Mouse (Mus musculus) hindbrain, embryonic 11.5 days (tissue): ENCODE measurements around the gene Cox8c. TPM values are rescaled to one million over a fixed set of nuclear protein-coding genes. Genes with fewer than 3 reads are reported as not detected.
A peak's percentile ranks its signal among the peaks of the same experiment; 100 is the strongest.

Source experiments
- ATAC-seq: fragments of 200-750 bp; cut with Nextera tagmentation; 2 replicates; pipeline ENCODE4 v1.8.0; 2017; ENCODE audit warnings: mild to moderate bottlenecking, moderate TSS enrichment, moderate library complexity; ENCODE audit not compliant: low FRiP score
- DNase-seq: peaks from one replicate; pipeline ENCODE4 v3.0.0-alpha.2; 2015; ENCODE audit warnings: low spot score
- H3K27ac ChIP-seq: fragments of 300-500 bp; sonication (generic); 2 replicates; pipeline ENCODE4 v1.5.1; 2014; ENCODE audit warnings: mild to moderate bottlenecking, low read depth, low read length
- H3K27me3 ChIP-seq: fragments of 300-500 bp; sonication (generic); 2 replicates; pipeline ENCODE4 v1.6.1; 2014; ENCODE audit warnings: mild to moderate bottlenecking, low read length, moderate library complexity, mixed read lengths; ENCODE audit not compliant: control insufficient read depth, insufficient read depth
- H3K36me3 ChIP-seq: fragments of 300-500 bp; sonication (generic); 2 replicates; pipeline ENCODE4 v1.6.1; 2014; ENCODE audit warnings: mild to moderate bottlenecking, low read length, moderate library complexity, mixed read lengths; ENCODE audit not compliant: control insufficient read depth, insufficient read depth
- H3K4me1 ChIP-seq: fragments of 300-500 bp; sonication (generic); replicated peaks from 2 replicates; pipeline ENCODE4 v1.6.1; 2014; ENCODE audit warnings: low read length, mixed read lengths; ENCODE audit not compliant: control insufficient read depth, insufficient read depth
- H3K4me2 ChIP-seq: fragments of 300-500 bp; sonication (generic); replicated peaks from 2 replicates; pipeline ENCODE4 v1.6.1; 2014; ENCODE audit warnings: mild to moderate bottlenecking, low read depth, low read length
- H3K4me3 ChIP-seq: fragments of 300-500 bp; sonication (generic); 2 replicates; pipeline ENCODE4 v1.5.1; 2014; ENCODE audit warnings: low read depth, low read length
- H3K9ac ChIP-seq: fragments of 300-500 bp; sonication (generic); 2 replicates; pipeline ENCODE4 v1.6.1; 2014; ENCODE audit warnings: low read depth, low read length
- H3K9me3 ChIP-seq: fragments of 300-500 bp; sonication (generic); 2 replicates; pipeline ENCODE4 v1.6.1; 2016; ENCODE audit warnings: low read length; ENCODE audit not compliant: control insufficient read depth
- WGBS: fragments of 180-500 bp; shearing (Covaris S2); extraction: QIAGEN DNeasy Blood & Tissue Kit; methylation state at CpG from one replicate; pipeline ENCODE4 v1.1.7; 2014; 5-methylcytosine and 5-hydroxymethylcytosine counted together
- polyA plus RNA-seq: library from polyadenylated mRNA; unstranded; fragments of >200 nt; fragmentation: Nextera tagmentation; extraction: Ambion mirVana; gene quantifications from 2 replicates; pipeline ENCODE4 v1.2.1, GENCODE M21; 2014

Gene Cox8c
- not detected in 2 replicates for polyA plus RNA-seq

GRCm38 (mm10) chr12:102899091-102899490 lies at the start of gene Cox8c:
Cox8c (plus strand) TSS chr12:102899316.
- Histone ChIP-seq H3K9ac (no peak within 1 kb of the TSS), H3K4me3 (no peak within 1 kb of the TSS), H3K27me3 (no peaks in the 10 kb centered on the region), H3K9me3 (no peaks in the 10 kb centered on the region), H3K4me1 (no peaks in the 10 kb centered on the region), H3K36me3 (no peaks in the 10 kb centered on the region), H3K27ac (no peak within 1 kb of the TSS), H3K4me2 (no peak within 1 kb of the TSS)
- ATAC-seq (no peak), DNase-seq (no peak)
- WGBS, result 89% methylated on average over 17 of the region's 17 CpGs

GRCm38 (mm10) chr12:102860806-102861205 lies 38.3 kb upstream of the Cox8c start:
- no peak for DNase-seq
- Histone ChIP-seq H3K9ac (no peak overlapping the region), H3K27me3 (no peaks in the 10 kb centered on the region), H3K9me3 (no peaks in the 10 kb centered on the region), H3K4me1 (no peaks in the 10 kb centered on the region), H3K27ac (no peak overlapping the region), H3K4me3 (no peak overlapping the region), H3K4me2 (no peak overlapping the region), H3K36me3 (no peaks in the 10 kb centered on the region)
- no peak for ATAC-seq

DNA sequence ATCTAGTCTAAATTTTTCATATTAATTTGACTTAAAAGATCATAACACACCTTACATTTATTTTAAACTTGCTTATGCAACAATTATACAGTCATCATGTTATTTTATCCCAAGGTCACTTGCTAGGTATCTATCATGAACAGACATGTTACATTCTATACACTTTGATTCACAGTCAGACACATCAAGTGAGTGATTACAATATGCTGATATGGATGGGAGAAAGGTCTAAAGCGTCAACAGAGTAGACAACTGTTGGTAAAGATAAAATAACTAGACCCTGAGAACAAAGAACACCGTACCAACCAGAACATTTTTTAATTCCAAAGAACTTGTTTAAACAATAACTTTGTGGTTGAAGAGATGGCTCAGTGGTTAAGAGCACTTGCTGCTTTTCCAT lies 29.3 kb upstream of the Cox8c start:
- ATAC-seq (no peak), DNase-seq (no peak)
- Histone ChIP-seq H3K27me3 (no peaks in the 10 kb centered on the region), H3K36me3 (no peaks in the 10 kb centered on the region), H3K4me2 (no peak overlapping the region), H3K4me1 (no peaks in the 10 kb centered on the region), H3K4me3 (no peak overlapping the region), H3K9me3 (no peaks in the 10 kb centered on the region), H3K9ac (no peak overlapping the region), H3K27ac (no peak overlapping the region)
- 97% methylated on average over 2 of the region's 2 CpGs for WGBS

DNA sequence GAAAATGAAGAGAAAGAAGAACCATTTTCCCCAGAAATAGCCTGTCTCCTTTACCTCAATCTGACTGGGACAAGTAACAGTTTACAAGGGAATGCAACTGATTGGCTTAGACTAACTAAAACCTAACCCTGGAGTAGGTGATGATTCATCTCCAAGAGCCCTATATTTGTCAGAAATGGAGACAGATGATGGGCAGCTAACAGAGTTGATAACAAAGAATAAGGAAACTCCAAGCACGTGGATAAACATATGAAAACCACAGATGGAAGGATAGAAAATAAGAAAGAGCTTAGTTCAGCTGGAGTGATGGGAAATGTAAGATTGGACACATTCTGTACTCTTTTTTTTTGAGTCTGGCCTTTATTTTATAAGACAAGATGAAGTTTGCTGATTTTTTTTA lies 28.6 kb upstream of the Cox8c start:
- no peaks in the 10 kb centered on the region for H3K27me3 ChIP-seq
- no peaks in the 10 kb centered on the region for H3K9me3 ChIP-seq
- H3K27ac ChIP-seq, result no peak overlapping the region
- no peak overlapping the region for H3K9ac ChIP-seq
- no peak overlapping the region for H3K4me2 ChIP-seq
- H3K4me3 ChIP-seq, result no peak overlapping the region
- WGBS, result 87% methylated on average over 1 of the region's 1 CpGs
- no peak for DNase-seq
- no peaks in the 10 kb centered on the region for H3K4me1 ChIP-seq
- ATAC-seq, result no peak
- no peaks in the 10 kb centered on the region for H3K36me3 ChIP-seq

- no peaks in the 10 kb centered on the region for H3K4me1 ChIP-seq
- H3K4me3 ChIP-seq, result peak overlapping the region; percentile 89
- H3K9ac ChIP-seq, result peak overlapping the region; percentile 96
- under 1% methylated on average over 49 of the region's 70 CpGs for WGBS
- peak; percentile 82 for ATAC-seq
- peak overlapping the region; percentile 73 for H3K4me2 ChIP-seq
- H3K9me3 ChIP-seq, result no peaks in the 10 kb centered on the region
- no peaks in the 10 kb centered on the region for H3K36me3 ChIP-seq
- peak; percentile 67 for DNase-seq
- no peaks in the 10 kb centered on the region for H3K27me3 ChIP-seq
- H3K27ac ChIP-seq, result peak overlapping the region; percentile 95
Observed at GRCm38 (mm10) chr12:102877301-102878030, 21.6 kb upstream of the Cox8c start.

GRCm38 (mm10) chr12:102878031-102878823 lies 20.9 kb upstream of the Cox8c start, which contains the start of gene Btbd7:
Btbd7 (minus strand) TSS chr12:102878471.
- H3K27ac ChIP-seq, result peak within 1 kb of the TSS; percentile 95
- H3K9me3 ChIP-seq, result no peaks in the 10 kb centered on the region
- peak; percentile 100 for DNase-seq
- H3K27me3 ChIP-seq, result no peaks in the 10 kb centered on the region
- no peaks in the 10 kb centered on the region for H3K4me1 ChIP-seq
- H3K4me3 ChIP-seq, result peak within 1 kb of the TSS; percentile 89
- peak within 1 kb of the TSS; percentile 96 for H3K9ac ChIP-seq
- peak within 1 kb of the TSS; percentile 73 for H3K4me2 ChIP-seq
- H3K36me3 ChIP-seq, result no peaks in the 10 kb centered on the region
- WGBS, result under 1% methylated on average over 50 of the region's 95 CpGs
- peak; percentile 97 for ATAC-seq

GRCm38 (mm10) chr12:102878901-102879300 lies 20.2 kb upstream of the Cox8c start:
- no peak for ATAC-seq

DNA sequence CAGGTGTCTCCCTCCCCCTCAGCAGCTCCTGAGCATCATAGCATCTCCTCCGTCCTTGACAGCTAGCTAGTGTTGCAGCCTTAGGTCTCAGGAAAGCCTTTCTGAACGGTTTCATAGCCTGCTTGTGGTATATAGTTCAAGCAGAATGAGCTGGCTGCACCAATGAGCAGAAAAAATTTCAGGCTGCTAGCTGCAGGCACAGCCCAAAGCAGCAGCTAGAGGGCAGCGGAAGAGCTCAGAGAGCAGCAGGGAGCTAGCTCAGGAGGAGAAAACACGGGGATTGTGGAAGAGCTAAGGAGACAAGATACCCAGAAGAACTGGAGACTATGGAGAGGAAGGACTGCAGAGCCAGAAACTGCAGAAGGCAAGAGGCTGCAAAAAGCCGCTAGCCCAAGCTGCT lies 13.4 kb upstream of the Cox8c start:
- Histone ChIP-seq H3K36me3 (no peaks in the 10 kb centered on the region), H3K27me3 (no peaks in the 10 kb centered on the region), H3K27ac (no peak overlapping the region), H3K4me3 (no peak overlapping the region), H3K9me3 (no peaks in the 10 kb centered on the region), H3K9ac (0 out of 2 replicates have a peak overlapping the region, but pooled peaks have one; percentile 5), H3K4me1 (no peaks in the 10 kb centered on the region), H3K4me2 (no peak overlapping the region)
- no peak for ATAC-seq
- peak; percentile 33 for DNase-seq
- 16% methylated on average over 5 of the region's 5 CpGs for WGBS

More at GRCm38 (mm10) chr12:102878901-102879300, 20.2 kb upstream of the Cox8c start:
- H3K9me3 ChIP-seq, result no peaks in the 10 kb centered on the region
- no peak overlapping the region for H3K27ac ChIP-seq
- H3K4me2 ChIP-seq, result peak overlapping the region; percentile 34
- H3K9ac ChIP-seq, result peak overlapping the region; percentile 20; the same call in 1 of the 2 replicates
- no peaks in the 10 kb centered on the region for H3K27me3 ChIP-seq
- no peaks in the 10 kb centered on the region for H3K4me1 ChIP-seq
- peak; percentile 29 for DNase-seq
- no peaks in the 10 kb centered on the region for H3K36me3 ChIP-seq
- peak overlapping the region; percentile 89 for H3K4me3 ChIP-seq
- 42% methylated on average over 7 of the region's 7 CpGs for WGBS
